Mouse (Mus musculus) small intestine, adult 2 months (tissue): ENCODE measurements around the gene Tk1. TPM values are rescaled to one million over a fixed set of nuclear protein-coding genes. Genes with fewer than 3 reads are reported as not detected.

Experiments
- H3K27ac ChIP-seq: fragments of 200-500 bp; 2 replicates; pipeline ENCODE4 v1.5.1; 2012; ENCODE audit warnings: low read depth, low read length, control low read depth, inconsistent platforms; ENCODE audit not compliant: insufficient read depth
- H3K27me3 ChIP-seq: fragments of 200-500 bp; 2 replicates; pipeline ENCODE4 v1.6.1; 2012; ENCODE audit warnings: mild to moderate bottlenecking, moderate library complexity, low read length, inconsistent platforms; ENCODE audit not compliant: control insufficient read depth, insufficient read depth
- H3K36me3 ChIP-seq: fragments of 200-500 bp; 2 replicates; pipeline ENCODE4 v1.6.1; 2012; ENCODE audit warnings: mild to moderate bottlenecking, low read length, control low read depth, inconsistent platforms; ENCODE audit not compliant: control insufficient read depth, insufficient read depth
- H3K4me1 ChIP-seq: fragments of 200-500 bp; 2 replicates; pipeline ENCODE4 v1.6.1; 2012; ENCODE audit warnings: low read length, inconsistent platforms, mixed read lengths; ENCODE audit not compliant: control insufficient read depth, insufficient read depth, insufficient read length
- H3K4me3 ChIP-seq: fragments of 200-500 bp; 2 replicates; pipeline ENCODE4 v1.5.1; 2012; ENCODE audit warnings: low read depth, mild to moderate bottlenecking, control low read depth, inconsistent platforms, low read length, moderate library complexity
- CTCF ChIP-seq: fragments of 200-500 bp; IDR thresholded peaks from 2 replicates; pipeline ENCODE4 v1.5.1; 2012; ENCODE audit warnings: low read depth, mild to moderate bottlenecking, control low read depth, inconsistent platforms, low read length, moderate library complexity, mixed read lengths; ENCODE audit not compliant: insufficient replicate concordance, insufficient read length; ENCODE audit errors: extremely low read depth
- POLR2A ChIP-seq: fragments of 200-500 bp; IDR thresholded peaks from 2 replicates; pipeline ENCODE4 v1.6.1; 2012; ENCODE audit warnings: low read depth, mild to moderate bottlenecking, control low read depth, inconsistent platforms, low read length, moderate library complexity
- WGBS: fragments of 180-500 bp; shearing (Covaris S2); methylation state at CpG from one replicate; pipeline ENCODE4 v1.1.7; 2018; 5-methylcytosine and 5-hydroxymethylcytosine counted together
- polyA plus RNA-seq: library from polyadenylated mRNA; depleted of rRNA; stranded (reverse); fragments of >200 nt; gene quantifications from 2 replicates; pipeline ENCODE4 v1.2.3, GENCODE M21; 2012

The Tk1 gene
- polyA plus RNA-seq, 1 experiment = 52.2 TPM

DNA sequence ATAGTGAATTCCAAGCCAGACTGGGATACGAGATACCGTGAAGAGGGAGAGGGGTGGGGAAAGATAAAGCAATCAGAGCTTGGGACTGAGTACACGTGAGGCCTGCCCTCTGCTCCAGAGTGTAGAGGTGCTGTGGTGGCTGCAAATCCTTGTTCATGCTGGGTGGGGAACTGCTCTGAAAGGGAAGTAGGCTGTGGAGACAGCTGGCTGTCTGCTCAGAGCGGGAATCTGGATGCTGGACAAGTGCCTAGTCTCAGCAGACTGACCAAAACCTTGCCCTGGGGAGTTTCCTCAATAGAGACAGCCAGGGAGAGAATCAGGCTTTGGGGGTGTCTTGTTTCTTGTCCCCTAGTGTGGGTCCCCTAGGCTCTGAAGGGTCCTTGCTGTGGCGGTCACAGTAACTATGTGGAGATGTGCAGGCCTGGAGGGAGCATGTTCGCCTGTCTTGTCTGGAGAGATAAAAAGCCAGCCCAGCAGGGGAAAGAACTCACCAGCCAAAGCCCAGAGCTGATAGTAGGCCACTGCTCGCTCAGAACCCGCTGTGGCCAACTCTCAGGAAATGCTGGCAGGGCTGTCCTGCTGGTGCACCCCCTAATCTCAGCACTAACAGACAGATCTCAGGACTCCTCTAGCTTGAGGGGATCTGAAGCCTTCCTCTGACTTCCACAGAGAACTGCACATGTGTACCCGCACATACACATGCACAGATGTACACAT lies 3.2 kb upstream of the Tk1 start:
- Histone ChIP-seq H3K27me3 (no peaks in the 10 kb centered on the region), H3K27ac (peak overlapping the region; percentile 97), H3K4me1 (peaks cover 54% of the 10 kb centered on the region), H3K4me3 (no peak overlapping the region), H3K36me3 (no peaks in the 10 kb centered on the region)
- TF ChIP-seq POLR2A (peak; percentile 52; the same call in 1 of the 2 replicates), CTCF (no peak)
- 21% methylated on average over 9 of the region's 9 CpGs for WGBS

GRCm38 (mm10) chr11:117828149-117828887 lies 2.4 kb upstream of the Tk1 start:
- Histone ChIP-seq H3K4me1 (peaks cover 50% of the 10 kb centered on the region), H3K4me3 (peak overlapping the region; percentile 38), H3K36me3 (no peaks in the 10 kb centered on the region), H3K27ac (peak overlapping the region; percentile 97), H3K27me3 (no peaks in the 10 kb centered on the region)
- no peak for TF ChIP-seq POLR2A
- WGBS = 12% methylated on average over 18 of the region's 18 CpGs

DNA sequence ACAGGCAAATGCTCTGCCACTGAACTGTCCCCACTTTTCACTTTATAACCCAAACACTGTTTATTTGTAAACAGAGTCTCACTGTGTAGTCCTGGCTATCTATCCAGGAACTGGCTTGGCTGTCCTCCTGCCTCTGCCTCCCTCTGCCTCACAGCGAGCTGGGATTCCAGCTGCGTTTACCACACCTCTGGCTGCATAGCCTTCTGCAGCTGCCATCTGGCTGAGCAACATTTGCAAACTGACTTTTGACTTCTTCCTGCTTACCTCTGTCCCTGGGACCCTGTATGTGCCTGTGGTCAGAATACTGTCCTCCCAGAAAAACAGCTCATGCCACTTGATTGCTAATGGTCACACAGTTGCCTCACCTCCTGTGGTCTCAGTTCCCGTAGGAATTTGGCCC lies 1.5 kb upstream of the Tk1 start:
- no peaks in the 10 kb centered on the region for H3K27me3 ChIP-seq
- H3K4me1 ChIP-seq = peaks cover 51% of the 10 kb centered on the region
- 17% methylated on average over 3 of the region's 3 CpGs for WGBS
- TF ChIP-seq CTCF (no peak), POLR2A (no peak)
- peak overlapping the region; percentile 97 for H3K27ac ChIP-seq
- 0 out of 2 replicates have a peak, but pooled peaks cover 2% of the 10 kb centered on the region for H3K36me3 ChIP-seq
- peak overlapping the region; percentile 38 for H3K4me3 ChIP-seq

DNA sequence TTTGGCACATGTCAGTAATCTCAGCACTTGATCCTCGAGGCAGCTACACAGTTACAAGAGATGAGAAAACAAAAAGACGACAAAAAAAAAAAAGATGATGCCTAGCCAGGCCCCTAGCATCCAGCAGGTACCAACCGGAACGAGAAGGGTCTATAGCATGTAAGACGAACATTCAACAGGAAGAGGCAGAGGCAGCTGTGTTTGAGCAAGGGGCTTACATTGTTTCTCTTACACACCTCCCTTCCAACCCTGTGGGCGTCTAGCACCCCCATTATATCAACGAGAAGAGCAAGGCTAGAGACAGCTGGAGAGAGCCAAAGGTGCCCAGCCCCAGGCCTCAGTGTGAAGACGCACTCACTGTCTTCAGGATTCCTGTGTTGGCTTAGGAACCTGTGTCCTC lies 1.0 kb upstream of the Tk1 start:
- H3K27ac ChIP-seq = peak overlapping the region; percentile 97
- H3K27me3 ChIP-seq = no peaks in the 10 kb centered on the region
- WGBS = 37% methylated on average over 8 of the region's 8 CpGs
- no peak for TF ChIP-seq CTCF
- 0 out of 2 replicates have a peak, but pooled peaks cover 2% of the 10 kb centered on the region for H3K36me3 ChIP-seq
- 0 out of 2 replicates have a peak overlapping the region, but pooled peaks have one; percentile 0 for H3K4me3 ChIP-seq
- H3K4me1 ChIP-seq = peaks cover 54% of the 10 kb centered on the region

- H3K4me3 ChIP-seq = peak overlapping the region; percentile 67
- 26% methylated on average over 5 of the region's 5 CpGs for WGBS
- no peak for TF ChIP-seq CTCF
- no peak for TF ChIP-seq POLR2A
- 0 out of 2 replicates have a peak, but pooled peaks cover 2% of the 10 kb centered on the region for H3K36me3 ChIP-seq
- H3K4me1 ChIP-seq = peaks cover 56% of the 10 kb centered on the region
- peak overlapping the region; percentile 56 for H3K27ac ChIP-seq
- no peaks in the 10 kb centered on the region for H3K27me3 ChIP-seq
Measured at GRCm38 (mm10) chr11:117826164-117826563, 272 bp upstream of the Tk1 start.

GRCm38 (mm10) chr11:117824060-117824969 lies 1.6 kb downstream of the Tk1 start:
- WGBS = 2% methylated on average over 23 of the region's 23 CpGs
- Histone ChIP-seq H3K27me3 (no peaks in the 10 kb centered on the region), H3K27ac (peak overlapping the region; percentile 85), H3K4me3 (peak overlapping the region; percentile 49), H3K4me1 (peaks cover 46% of the 10 kb centered on the region), H3K36me3 (peaks cover 10% of the 10 kb centered on the region)
- TF ChIP-seq POLR2A (no peak), CTCF (peak; percentile 88)
